Mouse (Mus musculus) fibroblast of lung, adult 2 months (primary cell): ENCODE results near the gene Cadm1.

Experiments
- DNase-seq: peaks from one replicate; pipeline ENCODE4 v3.0.0-alpha.2; 2011; ENCODE audit warnings: low read depth

Gene Cadm1

DNA sequence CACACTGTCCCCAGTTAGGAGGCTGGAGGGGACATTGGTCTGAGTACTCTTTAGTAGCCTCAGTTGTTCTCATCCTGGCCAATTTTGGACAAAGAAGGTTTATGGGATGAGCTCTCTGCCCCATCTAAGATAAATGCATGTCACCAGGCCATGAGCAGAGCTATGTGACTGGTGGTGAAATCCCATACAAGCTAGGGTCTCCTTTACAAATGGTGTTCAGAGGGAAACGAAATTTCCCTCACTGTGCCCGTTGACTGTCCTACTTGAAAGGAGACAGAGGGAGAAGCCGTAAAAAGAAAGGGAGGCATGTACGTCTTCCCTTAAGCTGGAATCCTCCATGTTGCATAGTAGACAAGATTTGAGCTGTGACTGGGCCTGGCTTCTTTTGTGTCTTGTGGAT is 272.6 kb downstream of the Cadm1 start:
- no peak for DNase-seq

- DNase-seq = no peak
Observed at GRCm38 (mm10) chr9:47803531-47804105, 273.6 kb downstream of the Cadm1 start.

- no peak for DNase-seq
Observed at GRCm38 (mm10) chr9:47805658-47806057, 275.7 kb downstream of the Cadm1 start.

- DNase-seq = no peak
Observed at GRCm38 (mm10) chr9:47825668-47826067, 295.7 kb downstream of the Cadm1 start.

- DNase-seq = no peak
Observed at GRCm38 (mm10) chr9:47828762-47829161, 298.8 kb downstream of the Cadm1 start.

- no peak for DNase-seq
Observed at GRCm38 (mm10) chr9:47829204-47829603, 299.2 kb downstream of the Cadm1 start.

- no peak for DNase-seq
Observed at GRCm38 (mm10) chr9:47829846-47830245, 299.9 kb downstream of the Cadm1 start.

GRCm38 (mm10) chr9:47831412-47831811 is 301.4 kb downstream of the Cadm1 start:
- no peak for DNase-seq

DNA sequence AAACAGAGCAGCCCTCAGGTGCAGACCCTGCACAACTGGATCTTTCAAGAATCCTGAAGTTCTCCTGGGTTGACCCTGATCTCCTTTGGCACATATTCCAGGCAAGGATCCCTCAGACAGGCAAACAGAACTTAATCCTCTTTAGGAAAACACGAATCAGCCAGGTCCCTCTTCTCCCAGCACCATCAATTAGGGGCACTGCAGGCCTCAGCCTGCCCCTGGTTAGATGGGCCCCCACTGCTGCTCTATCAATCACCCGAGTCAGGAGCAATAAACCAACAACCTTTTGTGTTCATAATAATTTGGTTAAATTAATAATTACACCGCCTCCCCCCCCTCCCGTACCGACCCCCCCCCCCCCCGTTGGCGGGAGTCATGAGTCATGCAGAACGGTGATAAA is 308.2 kb downstream of the Cadm1 start:
- no peak for DNase-seq

DNA sequence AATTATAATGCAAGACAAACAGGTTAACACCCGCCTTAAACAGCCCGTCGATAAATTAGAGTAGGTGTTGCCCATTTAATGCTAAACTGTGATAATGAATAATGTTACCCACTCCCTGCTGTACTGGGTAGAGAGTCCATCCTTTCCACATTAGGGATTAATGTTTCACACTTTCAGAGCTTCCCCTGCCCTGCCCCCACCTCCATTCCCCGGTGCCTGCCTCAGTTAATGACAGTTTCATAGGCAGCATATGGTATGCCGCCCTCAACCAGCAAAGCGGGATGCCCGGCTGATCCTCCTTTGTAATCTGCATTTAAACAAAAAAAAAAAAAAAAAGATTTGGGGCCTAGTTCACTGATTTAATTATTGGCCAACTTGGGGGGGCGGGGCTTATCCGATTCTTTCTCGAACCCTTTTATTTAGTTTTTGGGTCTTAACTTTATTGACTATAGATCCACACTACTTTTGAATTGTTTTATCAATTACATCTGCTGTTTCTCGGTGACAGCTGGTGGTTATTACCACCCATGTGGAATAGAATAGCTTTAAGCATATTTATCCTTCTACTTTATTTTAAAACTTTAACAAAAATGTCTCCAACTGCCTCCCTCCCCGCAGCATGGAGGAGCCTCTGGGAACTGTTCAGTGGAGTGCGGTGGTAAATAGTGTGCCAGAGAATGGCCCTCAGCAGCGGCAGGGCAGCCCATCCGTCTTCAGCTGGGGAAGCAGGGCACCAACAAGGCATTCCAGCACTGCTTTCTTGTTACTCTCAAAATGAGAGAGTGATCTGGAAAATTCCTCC is 309.1 kb downstream of the Cadm1 start:
- no peak for DNase-seq

DNA sequence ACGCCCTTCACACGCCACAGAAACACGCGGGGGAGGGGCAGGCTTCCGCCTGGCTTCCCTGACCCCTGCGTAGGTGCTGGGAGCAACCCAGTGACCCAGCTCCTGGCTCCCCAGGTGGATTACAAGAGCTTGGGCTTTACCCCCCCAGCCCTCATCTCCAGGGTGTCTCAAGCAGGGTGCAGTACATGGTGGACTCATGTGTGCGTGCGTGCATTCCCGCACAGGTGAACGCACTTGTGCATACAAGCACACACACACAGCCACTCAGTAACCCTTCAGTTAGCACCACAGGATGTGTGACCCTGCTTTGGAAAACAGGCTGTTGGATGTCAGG is 309.7 kb downstream of the Cadm1 start:
- DNase-seq = no peak

DNA sequence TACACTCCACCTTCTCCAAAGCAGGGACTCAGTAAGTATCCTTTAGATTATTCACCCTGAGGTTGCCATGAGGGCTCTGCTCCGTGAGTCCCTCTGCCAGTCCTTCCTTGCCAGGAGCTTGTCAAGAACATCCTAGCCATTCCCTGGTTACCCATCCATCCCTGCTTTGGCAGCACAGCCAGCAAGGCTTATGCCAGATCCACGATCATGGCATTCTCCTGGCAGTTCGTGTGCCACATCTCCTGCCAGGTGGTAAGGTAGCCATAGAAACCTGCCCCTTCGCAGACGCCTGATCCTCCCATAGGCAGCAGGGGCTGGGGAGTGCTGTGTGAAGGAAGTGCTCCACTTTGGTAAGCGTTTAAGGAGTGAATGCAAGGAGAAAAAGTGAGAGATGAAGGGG is 313.4 kb downstream of the Cadm1 start:
- no peak for DNase-seq

- DNase-seq = no peak
Observed at GRCm38 (mm10) chr9:47846275-47846674, 316.3 kb downstream of the Cadm1 start.

- DNase-seq = no peak
Observed at GRCm38 (mm10) chr9:47846926-47847325, 317.0 kb downstream of the Cadm1 start.

DNA sequence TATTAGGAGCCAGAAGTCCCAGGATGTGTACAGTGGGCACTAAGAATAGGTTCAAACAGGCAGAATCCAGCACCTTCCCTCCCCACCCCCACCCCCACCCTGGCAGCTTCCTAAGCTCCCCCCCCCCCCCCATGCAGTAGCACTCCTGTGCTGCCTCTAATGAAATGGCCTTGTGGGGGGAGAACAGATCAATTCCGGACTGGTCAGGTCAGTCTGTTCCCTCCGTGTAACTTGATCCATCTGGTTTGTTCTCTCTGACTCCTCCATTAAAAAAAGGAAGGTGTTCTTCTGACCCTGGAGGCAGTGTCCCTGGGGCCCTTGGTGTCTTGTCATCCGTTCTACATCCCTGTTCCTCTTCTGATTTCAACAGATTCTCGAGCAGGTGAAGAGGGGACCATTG is 317.8 kb downstream of the Cadm1 start:
- DNase-seq = no peak

DNA sequence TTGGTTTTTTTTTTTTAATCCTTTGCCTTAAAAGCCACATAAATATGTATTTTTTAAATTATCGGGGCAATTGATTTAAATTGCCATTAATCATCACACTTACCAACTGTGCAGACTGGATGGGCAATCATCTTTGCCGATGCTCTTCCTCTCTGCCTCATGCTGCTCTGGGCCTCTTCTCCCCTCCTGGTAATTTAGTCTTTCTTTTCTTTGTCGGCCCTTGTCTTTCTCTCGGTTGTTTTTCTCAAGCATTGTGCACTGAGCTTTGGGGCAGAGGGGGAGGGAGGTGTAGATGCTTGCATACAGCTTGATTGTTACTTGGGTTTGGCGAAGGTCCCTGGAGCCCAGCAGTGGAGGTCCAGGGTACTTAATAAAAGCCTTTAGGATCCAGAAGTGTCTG is 318.8 kb downstream of the Cadm1 start:
- no peak for DNase-seq

- DNase-seq = no peak
Observed at GRCm38 (mm10) chr9:47856311-47856710, 326.3 kb downstream of the Cadm1 start.

- DNase-seq = no peak
Observed at GRCm38 (mm10) chr9:47857235-47857634, 327.3 kb downstream of the Cadm1 start.

DNA sequence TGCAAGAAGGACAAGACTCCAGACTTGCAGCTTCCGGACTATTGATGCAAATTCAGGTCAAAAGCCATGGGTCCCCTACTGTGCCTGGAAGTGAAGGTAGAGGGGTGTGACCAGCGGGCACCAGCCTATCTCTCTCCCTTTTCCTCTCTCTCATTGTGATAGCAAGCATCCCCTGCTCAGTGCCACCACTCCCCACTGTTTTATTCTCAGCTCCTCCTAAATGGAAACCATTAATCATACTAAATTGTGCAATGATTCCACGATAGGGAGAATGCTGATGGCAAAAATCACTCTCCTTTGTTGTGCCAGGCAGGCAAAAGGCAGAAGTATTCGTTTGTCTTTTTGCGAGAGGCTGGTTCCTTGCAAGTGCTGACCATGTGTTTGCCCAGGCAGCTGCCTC is 328.2 kb downstream of the Cadm1 start:
- DNase-seq = no peak

GRCm38 (mm10) chr9:47858778-47859395 is 328.9 kb downstream of the Cadm1 start:
- no peak for DNase-seq

DNA sequence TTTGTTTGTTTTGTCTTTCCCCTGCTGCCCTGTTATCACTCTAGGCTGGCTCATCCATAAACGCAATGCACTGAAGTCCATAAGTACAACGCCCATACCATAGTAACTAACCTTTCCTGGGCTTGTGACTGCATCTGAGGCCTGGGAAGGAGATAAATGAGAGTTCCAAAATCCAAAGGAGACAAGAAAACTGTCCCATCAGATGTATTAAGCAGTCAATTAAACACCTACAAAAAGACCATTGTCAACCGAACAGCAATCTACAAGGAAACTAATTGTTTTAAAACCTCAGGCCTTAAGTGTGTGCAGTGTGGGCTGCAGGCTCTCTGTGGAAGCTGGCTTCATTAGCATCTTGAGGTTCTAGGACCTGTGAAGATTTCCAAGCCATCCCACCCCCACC is 331.0 kb downstream of the Cadm1 start:
- no peak for DNase-seq

DNA sequence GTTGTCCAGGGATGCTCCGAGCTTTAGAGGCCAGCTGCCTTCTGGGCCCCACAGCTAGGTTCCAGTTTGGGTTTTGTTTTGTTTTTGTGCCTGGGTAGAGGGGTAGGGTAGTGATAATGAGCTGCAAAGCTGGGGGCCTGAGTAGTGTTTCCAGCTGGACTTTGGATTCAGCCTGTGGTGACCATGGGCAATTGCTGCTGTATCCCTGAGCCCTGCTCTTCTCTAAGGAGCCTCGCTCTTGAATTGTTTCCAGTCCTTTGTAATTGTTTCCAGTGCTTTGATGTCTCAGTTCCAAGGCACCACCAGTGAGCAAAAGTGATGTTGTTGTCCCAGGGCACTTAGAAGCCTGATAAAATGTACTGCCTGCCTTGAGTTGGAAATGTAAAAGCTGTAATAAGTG is 331.8 kb downstream of the Cadm1 start:
- DNase-seq = no peak

DNA sequence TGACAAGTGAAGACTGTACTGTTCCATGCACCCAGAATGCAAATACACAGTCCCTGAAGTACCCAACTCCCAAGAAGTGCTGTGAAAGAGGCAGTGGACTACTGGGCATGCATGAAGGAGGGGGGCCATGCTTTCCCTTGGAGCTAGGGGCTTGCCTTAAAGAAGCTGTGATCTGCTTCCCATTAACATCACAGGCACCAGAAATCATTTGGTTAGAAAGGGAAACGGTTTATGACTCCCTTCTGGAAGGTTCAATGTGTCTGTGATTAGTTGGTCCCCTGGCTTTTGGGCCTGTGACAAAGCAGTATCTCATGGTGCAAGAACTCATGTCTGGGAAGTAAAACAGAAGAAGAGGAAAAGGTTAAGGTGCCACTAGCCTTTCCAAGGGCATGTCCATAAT is 336.0 kb downstream of the Cadm1 start:
- no peak for DNase-seq

DNA sequence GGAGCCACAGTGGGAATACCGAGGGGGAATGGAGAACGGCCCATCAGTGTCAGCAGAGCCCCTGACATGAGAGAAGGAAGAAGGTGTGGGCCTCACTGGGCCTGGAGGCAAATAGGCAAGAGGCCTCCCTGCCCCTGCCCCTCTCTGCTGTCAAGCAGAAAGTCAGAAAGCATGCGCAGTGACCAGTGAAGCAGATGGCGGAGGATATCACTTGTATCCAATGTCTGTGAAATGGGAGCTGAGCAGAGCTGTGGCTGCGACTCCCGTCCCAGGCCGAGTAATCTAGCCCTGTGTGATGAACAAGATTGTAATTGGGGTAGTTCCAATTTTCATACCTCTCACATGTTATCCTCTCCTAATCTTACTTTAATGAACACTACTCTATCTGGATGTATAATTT is 337.5 kb downstream of the Cadm1 start:
- DNase-seq = no peak
